Comparison of ENCODE assay signal across 19 mouse cellular contexts in the genomic region with DNA sequence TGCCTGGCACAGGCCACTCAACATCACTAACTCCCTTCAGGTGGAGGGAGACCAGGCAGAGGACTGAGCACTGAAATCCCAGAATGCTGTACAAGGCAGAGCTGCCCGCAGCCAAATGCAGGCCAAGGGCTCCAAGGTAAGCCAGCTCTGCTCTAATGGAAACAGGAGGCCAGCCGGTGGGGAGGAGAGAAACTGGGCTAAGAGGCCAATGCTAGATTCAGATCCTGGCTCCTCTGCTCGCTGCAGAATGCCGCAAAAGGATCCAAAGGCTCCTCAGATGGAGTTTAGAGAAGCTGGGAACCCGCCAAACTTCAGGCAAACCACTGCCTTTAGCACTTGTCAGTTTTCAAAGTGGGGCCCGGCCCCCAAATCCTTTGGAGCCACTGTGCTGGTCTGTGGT. TPM values are rescaled to one million over a fixed set of nuclear protein-coding genes. Genes with fewer than 3 reads are reported as not detected.
A peak's percentile ranks its signal among the peaks of the same experiment; 100 is the strongest.
DNase-seq lines count a peak whose midpoint lies in the region; ATAC-seq and TF ChIP-seq lines count a peak whose summit lies in the region.
"Had no signal": no experiment of that assay in that cellular context is flagged by ENCODE, and none has a peak within 500 bp of the region (broad histone marks: within the 10 kb centered on the region; RNA-seq: fewer than 3 reads in every experiment).

No protein-coding gene starts in this region.

- TF ChIP-seq CTCF in cerebellum, adult 2 months (IDR thresholded peaks at IDR 0.05; ENCODE audit: borderline replicate concordance, insufficient read depth, low read depth, low read length) = no peak

- H3K9ac ChIP-seq in midbrain, embryonic 14.5 days (replicated peaks; ENCODE audit: low read length) = no peak overlapping the region
- H3K9ac ChIP-seq: embryonic facial prominence, embryonic 13.5 days; forebrain, embryonic 12.5 days; heart, embryonic 12.5 days; hindbrain, embryonic 14.5 days; intestine, embryonic 15.5 days had no signal

- TF ChIP-seq POLR2A in cerebellum, adult 2 months (IDR thresholded peaks at IDR 0.05; ENCODE audit: borderline replicate concordance, insufficient read depth, low read length) = 0 out of 2 replicates have a peak, but pooled peaks have one; percentile 20

- peak; percentile 29 for DNase-seq in right cerebral cortex, postnatal 14 days
- no peak for DNase-seq in right cerebral cortex, adult 18-20 months
- DNase-seq in cerebellum, adult 2 months = peak; percentile 78 to 86
- DNase-seq in cerebellum, postnatal 10 days = peak; percentile 82 to 83
- no peak for DNase-seq in embryo, embryonic 10 days (ENCODE audit: low spot score)
- no peak for DNase-seq in midbrain, embryonic 14.5 days
- DNase-seq in midbrain, embryonic 10.5 days (ENCODE audit: low spot score) = no peak
- DNase-seq: adrenal gland, postnatal 25 days; gastrocnemius, postnatal 25 days; kidney, adult 2 months had no signal

- peak overlapping the region; percentile 73 for H3K27ac ChIP-seq in cerebellum, adult 2 months (ENCODE audit: insufficient read depth, low read length)
- H3K27ac ChIP-seq in midbrain, embryonic 14.5 days (replicated peaks; ENCODE audit: low read depth, low read length) = no peak overlapping the region
- no peak overlapping the region for H3K27ac ChIP-seq in midbrain, embryonic 10.5 days (replicated peaks)
- H3K27ac ChIP-seq: embryonic facial prominence, embryonic 13.5 days; forebrain, embryonic 12.5 days; hindbrain, embryonic 10.5 days; hindbrain, embryonic 14.5 days; intestine, embryonic 15.5 days had no signal

- peaks cover 49% of the 10 kb centered on the region for H3K36me3 ChIP-seq in midbrain, embryonic 14.5 days (ENCODE audit: control insufficient read depth, insufficient read depth, low read length)
- peaks cover 31% of the 10 kb centered on the region for H3K36me3 ChIP-seq in midbrain, embryonic 10.5 days
- H3K36me3 ChIP-seq: intestine, embryonic 15.5 days had no signal

- no peak for ATAC-seq in midbrain, embryonic 14.5 days (ENCODE audit: low FRiP score, low TSS enrichment)
- ATAC-seq: activated CD4-positive, CD25-positive, alpha-beta regulatory T cell, adult 4 months; forebrain, embryonic 16.5 days; intestine, embryonic 15.5 days; Patski had no signal

- peaks cover 30% of the 10 kb centered on the region for H3K4me1 ChIP-seq in cerebellum, adult 2 months (ENCODE audit: control insufficient read depth, insufficient read depth, low read length)
- no peaks in the 10 kb centered on the region for H3K4me1 ChIP-seq in midbrain, embryonic 14.5 days (ENCODE audit: control insufficient read depth, insufficient read depth, low read length)
- peaks cover 6% of the 10 kb centered on the region; the same call in 1 of the 2 replicates for H3K4me1 ChIP-seq in midbrain, embryonic 10.5 days
- H3K4me1 ChIP-seq: forebrain, embryonic 12.5 days; heart, embryonic 12.5 days; intestine, embryonic 15.5 days had no signal

- no peaks in the 10 kb centered on the region for H3K27me3 ChIP-seq in cerebellum, adult 2 months (ENCODE audit: control insufficient read depth, insufficient read depth, low read length)
- no peaks in the 10 kb centered on the region for H3K27me3 ChIP-seq in midbrain, embryonic 14.5 days (ENCODE audit: control insufficient read depth, insufficient read depth, low read length)
- no peaks in the 10 kb centered on the region for H3K27me3 ChIP-seq in midbrain, embryonic 10.5 days (ENCODE audit: low read depth, poor library complexity, severe bottlenecking)
- H3K27me3 ChIP-seq: embryonic facial prominence, embryonic 13.5 days; forebrain, embryonic 12.5 days; heart, embryonic 12.5 days; intestine, embryonic 15.5 days; Patski had no signal

- WGBS in cerebellum, adult 2 months = 15% methylated on average over 6 of the region's 6 CpGs
- WGBS in midbrain, embryonic 14.5 days = 89% methylated on average over 6 of the region's 6 CpGs
- WGBS in midbrain, embryonic 10.5 days = 92% methylated on average over 6 of the region's 6 CpGs

- no peaks in the 10 kb centered on the region for H3K9me3 ChIP-seq in midbrain, embryonic 14.5 days (ENCODE audit: control insufficient read depth, low read length)
- H3K9me3 ChIP-seq in midbrain, embryonic 10.5 days (replicated peaks) = no peaks in the 10 kb centered on the region
- H3K9me3 ChIP-seq: embryonic facial prominence, embryonic 13.5 days; forebrain, embryonic 12.5 days; heart, embryonic 12.5 days; hindbrain, embryonic 10.5 days; intestine, embryonic 15.5 days had no signal

- no peak overlapping the region for H3K4me3 ChIP-seq in cerebellum, adult 2 months (replicated peaks; ENCODE audit: insufficient read depth, low read depth, low read length)
- H3K4me3 ChIP-seq in midbrain, embryonic 14.5 days (replicated peaks; ENCODE audit: low read depth, low read length) = no peak overlapping the region
- H3K4me3 ChIP-seq in midbrain, embryonic 10.5 days = no peak overlapping the region
- H3K4me3 ChIP-seq: embryonic facial prominence, embryonic 13.5 days; forebrain, embryonic 12.5 days; heart, embryonic 12.5 days; hindbrain, embryonic 10.5 days; intestine, embryonic 15.5 days had no signal

- no peak overlapping the region for H3K4me2 ChIP-seq in midbrain, embryonic 14.5 days (ENCODE audit: low read length)
- H3K4me2 ChIP-seq: embryonic facial prominence, embryonic 13.5 days; forebrain, embryonic 12.5 days; heart, embryonic 12.5 days; hindbrain, embryonic 14.5 days; intestine, embryonic 15.5 days had no signal

RNA-seq across cellular contexts. Expression of a gene that starts 21.9 kb away (rescaled TPM):
- 6.4 and 6.9 TPM in 2 replicates for polyA plus RNA-seq in cerebellum, adult 2 months (2012; rRNA removed)
- 33.2 and 38.1 TPM in 2 replicates for polyA plus RNA-seq in midbrain, embryonic 14.5 days (2014; fragmentation: Nextera tagmentation; extraction: Ambion mirVana)
- 24.5 and 26.0 TPM in 2 replicates for polyA plus RNA-seq in midbrain, embryonic 10.5 days (2016; fragmentation: Nextera tagmentation; extraction: Ambion mirVana)
- polyA plus RNA-seq: activated CD4-positive, CD25-positive, alpha-beta regulatory T cell, adult 4 months had no signal

RNA-seq across cellular contexts. Expression of a gene that starts 44.9 kb away (rescaled TPM):
- polyA plus RNA-seq in cerebellum, adult 2 months (2012; rRNA removed) = 147 and 149 TPM in 2 replicates
- polyA plus RNA-seq in midbrain, embryonic 14.5 days (2014; fragmentation: Nextera tagmentation; extraction: Ambion mirVana) = 10.5 and 21.2 TPM in 2 replicates
- polyA plus RNA-seq in midbrain, embryonic 10.5 days (2016; fragmentation: Nextera tagmentation; extraction: Ambion mirVana) = 0.54 and 1.1 TPM in 2 replicates
- polyA plus RNA-seq: activated CD4-positive, CD25-positive, alpha-beta regulatory T cell, adult 4 months had no signal

RNA-seq across cellular contexts. Expression of a gene that starts 48.7 kb away (rescaled TPM):
- 1,284 and 1,476 TPM in 2 replicates for polyA plus RNA-seq in cerebellum, adult 2 months (2012; rRNA removed)
- polyA plus RNA-seq in midbrain, embryonic 14.5 days (2014; fragmentation: Nextera tagmentation; extraction: Ambion mirVana) = 179 and 180 TPM in 2 replicates
- polyA plus RNA-seq in midbrain, embryonic 10.5 days (2016; fragmentation: Nextera tagmentation; extraction: Ambion mirVana) = 52.5 and 55.2 TPM in 2 replicates

Comparison
In these comparisons a context has a peak if more than half of its experiments do, and no peak if none do; other contexts are left out.
1. DNase-seq: peak in right cerebral cortex, postnatal 14 days (single experiment), cerebellum, adult 2 months (2 of 2) and cerebellum, postnatal 10 days (2 of 2); none in right cerebral cortex, adult 18-20 months (single experiment), embryo, embryonic 10 days (single experiment), midbrain, embryonic 14.5 days (single experiment) and midbrain, embryonic 10.5 days (single experiment).